Mouse (Mus musculus) MEL (cell line): ENCODE measurements around the gene Tmem216. TPM values are rescaled to one million over a fixed set of nuclear protein-coding genes. Genes with fewer than 3 reads are reported as not detected.

Experiments
- polyA plus RNA-seq, 2 experiments: library from polyadenylated mRNA; stranded (reverse) in 1 of 2; unstranded in 1 of 2; fragments of >175 nt in 1 of 2; fragments of >200 nt in 1 of 2; gene quantifications; 2 replicates each; pipeline versions ENCODE4 v1.2.1 to v1.2.4; 2012; ENCODE audit warnings: low replicate concordance in 2 of 2, low read depth in 1 of 2; ENCODE audit not compliant: insufficient read length in 2 of 2, insufficient read depth in 1 of 2, missing spikeins in 1 of 2
- total RNA-seq: library from RNA; depleted of rRNA; stranded (reverse); fragments of 300-350 nt; gene quantifications from 2 replicates; pipeline ENCODE4 v1.2.3, GENCODE M21; 2012; rRNA removed

Tmem216 gene
- total and polyA plus RNA-seq, 3 experiments: 48.0 to 48.1 TPM; not detected in 1

Other genes with a start within 250 kb of the Tmem216 start
- gene Syt7, start 167.1 kb downstream of the Tmem216 start, total RNA-seq: not detected in 2 replicates
- not detected for gene Syt7, start 167.1 kb downstream of the Tmem216 start, polyA plus RNA-seq
- not detected in 2 replicates for gene Lrrc10b, start 98.8 kb downstream of the Tmem216 start, total RNA-seq
- gene Lrrc10b, start 98.8 kb downstream of the Tmem216 start, polyA plus RNA-seq: not detected
- 0.19 and 0.23 TPM in 2 replicates for gene Ppp1r32, start 73.3 kb downstream of the Tmem216 start, total RNA-seq
- under 1 TPM in 1 of 2 experiments, not detected in 1; 0.57 TPM for gene Ppp1r32, start 73.3 kb downstream of the Tmem216 start, polyA plus RNA-seq
- gene Cpsf7, start 31.0 kb downstream of the Tmem216 start, total RNA-seq: 36.2 and 36.9 TPM in 2 replicates
- 100 to 1,000 TPM in 1 of 2 experiments, 10 to 100 TPM in 1; 69.8 to 183 TPM for gene Cpsf7, start 31.0 kb downstream of the Tmem216 start, polyA plus RNA-seq
- 61.2 and 68.5 TPM in 2 replicates for gene Sdhaf2, start 30.1 kb downstream of the Tmem216 start, total RNA-seq
- 10 to 100 TPM in 1 of 2 experiments, not detected in 1; 74.6 TPM for gene Sdhaf2, start 30.1 kb downstream of the Tmem216 start, polyA plus RNA-seq
- 7.6 and 9.0 TPM in 2 replicates for gene Cyb561a3, start 20.9 kb upstream of the Tmem216 start, total RNA-seq
- gene Cyb561a3, start 20.9 kb upstream of the Tmem216 start, polyA plus RNA-seq: 10 to 100 TPM in 1 of 2 experiments, not detected in 1; 14.3 TPM
- 10.8 and 11.9 TPM in 2 replicates for gene Tmem138, start 21.1 kb upstream of the Tmem216 start, total RNA-seq
- 10 to 100 TPM in 1 of 2 experiments, not detected in 1; 25.2 TPM for gene Tmem138, start 21.1 kb upstream of the Tmem216 start, polyA plus RNA-seq
- 363 and 365 TPM in 2 replicates for gene Ddb1, start 49.1 kb upstream of the Tmem216 start, total RNA-seq
- 100 to 1,000 TPM; 116 to 459 TPM for gene Ddb1, start 49.1 kb upstream of the Tmem216 start, polyA plus RNA-seq
- gene Tkfc, start 49.4 kb upstream of the Tmem216 start, total RNA-seq: 3.6 and 3.7 TPM in 2 replicates
- gene Tkfc, start 49.4 kb upstream of the Tmem216 start, polyA plus RNA-seq: 10 to 100 TPM in 1 of 2 experiments, not detected in 1; 12.8 TPM
- gene Vwce, start 78.0 kb upstream of the Tmem216 start, total RNA-seq: 0.04 and 0.23 TPM in 2 replicates
- 100 to 1,000 TPM in 1 of 2 experiments, 1 to 10 TPM in 1; 1.8 to 666 TPM for gene Vwce, start 78.0 kb upstream of the Tmem216 start, polyA plus RNA-seq
- gene Pga5, start 121.8 kb upstream of the Tmem216 start, total RNA-seq: not detected in 2 replicates
- gene Pga5, start 121.8 kb upstream of the Tmem216 start, polyA plus RNA-seq: not detected
- gene Vps37c, start 132.5 kb upstream of the Tmem216 start, total RNA-seq: 6.5 and 8.1 TPM in 2 replicates
- 10 to 100 TPM in 1 of 2 experiments, not detected in 1; 11.9 TPM for gene Vps37c, start 132.5 kb upstream of the Tmem216 start, polyA plus RNA-seq
- not detected in 2 replicates for gene Cd5, start 182.8 kb upstream of the Tmem216 start, total RNA-seq
- not detected for gene Cd5, start 182.8 kb upstream of the Tmem216 start, polyA plus RNA-seq